Mouse (Mus musculus) monocyte, adult 59 days (primary cell): Measurements from ENCODE around the gene Ribc1. TPM values are rescaled to one million over a fixed set of nuclear protein-coding genes. Genes with fewer than 3 reads are reported as not detected.

Experiments
- total RNA-seq, 2 experiments: library from RNA; stranded (reverse); gene quantifications; one replicate each; pipeline ENCODE4 v1.2.4; 2023

Gene Ribc1
- total RNA-seq: under 1 TPM; 0.31 to 0.70 TPM

GRCm38 (mm10) chrX:152016151-152017145, at the start of gene Ribc1, which contains the start of gene Smc1a:
TSS of gene Ribc1 (minus strand) at chrX:152016295.
TSS of gene Smc1a (plus strand) at chrX:152016428.

GRCm38 (mm10) chrX:152001737-152002710, 14.1 kb downstream of the Ribc1 start, which contains the start of gene Hsd17b10:
TSS of gene Hsd17b10 (plus strand) at chrX:152001845.

Other genes starting within 250 kb of the Ribc1 start
- gene Huwe1, start 215.5 kb downstream of the Ribc1 start, total RNA-seq: 100 to 1,000 TPM; 160 to 172 TPM
- gene Hsd17b10, start 14.4 kb downstream of the Ribc1 start, total RNA-seq: 10 to 100 TPM; 41.2 to 51.8 TPM
- gene Smc1a, start 133 bp upstream of the Ribc1 start, total RNA-seq: 100 to 1,000 TPM in 1 of 2 experiments, 10 to 100 TPM in 1; 85.7 to 120 TPM
- gene Iqsec2, start 128.0 kb upstream of the Ribc1 start, total RNA-seq: 10 to 100 TPM; 21.5 to 31.4 TPM
- gene Kdm5c, start 216.7 kb upstream of the Ribc1 start, total RNA-seq: 100 to 1,000 TPM in 1 of 2 experiments, 10 to 100 TPM in 1; 79.3 to 111 TPM